Mouse (Mus musculus): ENCODE data around the gene Batf2.

DNA sequence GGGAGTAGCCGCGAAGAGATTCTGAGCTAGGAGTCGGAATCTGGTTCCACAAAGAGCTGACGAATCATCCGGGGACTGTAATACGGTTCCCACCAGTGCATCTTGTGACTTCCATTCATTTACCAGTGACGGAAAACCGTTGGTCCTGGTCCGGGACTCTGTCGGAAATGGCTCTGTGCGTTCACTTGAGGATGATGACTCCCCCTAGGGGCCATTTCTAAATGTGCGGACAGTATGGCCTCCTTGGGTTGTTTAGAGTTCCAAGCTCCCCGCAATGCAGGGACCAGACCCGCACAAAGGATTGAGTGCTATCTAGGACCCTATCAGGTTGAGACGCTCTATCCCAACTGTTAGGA is 589 bp downstream of the Batf2 start, which contains the start of gene Arl2:
- TF ChIP-seq ZNF384 (IDR thresholded peaks at IDR 0.05; ENCODE audit: low read depth, low read length), result no peak
- no peak for TF ChIP-seq MAFK (IDR thresholded peaks at IDR 0.05; ENCODE audit: insufficient read depth, low read depth, low read length)
- TF ChIP-seq CHD2 (IDR thresholded peaks at IDR 0.05; ENCODE audit: low read depth, low read length), result no peak
- TF ChIP-seq HCFC1 (IDR thresholded peaks at IDR 0.05; ENCODE audit: borderline replicate concordance, insufficient read depth, low read length), result no peak

Data from ES-E14 (cell line).